Mouse (Mus musculus) cerebellum, adult 11-12 months (tissue): ENCODE data around the gene Zfp747.
"Not testable (repeated sequence)": the region's sequence is repeated elsewhere in the genome, so short reads cannot be mapped to it uniquely, and the experiment has no call there.

Source experiments
- DNase-seq: peaks from one replicate; pipeline ENCODE4 v3.0.0; 2022

Gene Zfp747

DNA sequence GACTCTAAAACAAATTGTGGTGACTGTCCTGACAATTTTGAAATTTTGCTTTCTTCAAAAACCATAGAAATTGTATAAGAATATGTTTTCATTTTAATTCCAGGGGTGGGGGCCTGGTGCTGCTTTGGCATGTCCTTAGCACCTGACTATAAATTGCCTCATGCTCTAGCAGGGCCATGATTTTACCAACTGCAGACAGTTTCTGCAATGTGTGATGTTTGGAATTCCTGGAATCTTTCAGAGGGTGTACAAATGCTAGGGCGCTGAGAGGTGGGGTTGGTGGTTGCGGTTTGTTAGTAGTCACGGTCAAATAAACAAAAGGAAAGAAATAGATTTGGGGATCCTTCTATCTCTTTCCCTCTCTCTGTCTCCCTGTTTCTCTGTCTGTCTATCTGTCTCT is 9.6 kb downstream of the Zfp747 start:
- DNase-seq, result no peak

GRCm38 (mm10) chr7:127364166-127364565 is 11.7 kb downstream of the Zfp747 start:
- peak; percentile 64 for DNase-seq

DNA sequence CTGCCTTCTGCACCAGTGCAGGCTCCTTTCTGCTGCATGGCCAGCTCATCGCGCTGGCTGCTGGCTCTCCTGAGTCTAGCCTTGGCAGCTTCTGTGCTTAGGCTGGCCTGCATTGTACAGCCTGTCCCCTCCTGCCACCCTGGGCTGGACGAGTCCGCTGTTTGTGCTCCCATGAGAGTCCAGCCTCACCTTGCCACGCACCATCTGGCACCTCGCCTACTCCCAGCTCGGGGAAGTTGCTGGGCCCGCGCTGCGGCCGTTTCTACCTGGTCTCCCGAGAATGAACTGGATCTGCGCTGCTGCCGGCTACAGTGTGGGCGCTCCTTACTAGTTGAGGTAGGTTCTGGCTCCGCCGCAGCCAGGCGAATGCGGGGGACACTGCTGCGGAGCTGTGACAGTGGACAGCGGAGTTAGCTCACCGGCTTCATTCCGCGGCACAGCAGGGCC is 12.4 kb downstream of the Zfp747 start:
- peak; percentile 78 for DNase-seq

GRCm38 (mm10) chr7:127362418-127362817 is 13.4 kb downstream of the Zfp747 start:
- DNase-seq, result peak; percentile 40

DNA sequence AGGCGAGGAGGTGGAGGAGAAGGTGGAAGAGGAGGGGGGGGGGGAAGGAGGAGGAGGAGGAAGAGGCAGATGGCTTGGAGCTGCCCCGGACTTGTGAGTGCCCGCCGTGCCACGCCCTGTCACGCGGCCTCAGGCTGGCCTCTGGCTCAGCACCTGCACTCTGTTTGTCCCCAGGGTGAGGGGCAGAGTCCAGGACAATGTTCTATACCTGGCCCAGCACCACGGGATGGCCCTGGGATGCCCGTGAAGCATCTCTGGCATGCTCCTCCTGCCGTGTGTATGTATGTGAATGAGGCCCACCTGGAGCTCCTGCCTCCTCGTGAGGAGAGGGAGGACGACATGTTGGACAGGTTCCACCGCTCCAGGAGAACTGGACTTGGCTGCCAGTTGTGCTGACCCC is 14.4 kb downstream of the Zfp747 start:
- DNase-seq, result peak; percentile 61

DNA sequence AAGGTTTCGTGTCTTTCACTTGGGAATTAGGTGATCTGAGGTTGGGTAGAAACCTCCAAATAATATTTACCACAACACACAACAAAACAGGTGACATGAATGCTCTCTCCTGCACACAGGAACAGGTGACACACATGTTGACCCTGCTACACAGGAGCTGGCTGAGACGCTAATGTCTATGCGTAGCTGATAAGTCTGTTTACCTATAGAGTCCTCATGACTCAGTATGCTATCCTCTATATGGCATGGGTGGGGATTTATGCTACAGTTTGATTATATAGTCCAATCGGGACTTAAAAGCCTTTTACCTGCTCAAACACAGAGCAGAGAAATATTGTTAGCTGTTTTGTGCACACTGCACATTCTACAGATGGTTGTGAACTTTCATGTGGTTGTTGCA is 15.6 kb downstream of the Zfp747 start:
- DNase-seq, result no peak

GRCm38 (mm10) chr7:127358472-127358871 is 17.4 kb downstream of the Zfp747 start:
- DNase-seq, result no peak

GRCm38 (mm10) chr7:127357871-127358270 is 18.0 kb downstream of the Zfp747 start:
- DNase-seq, result no peak

DNA sequence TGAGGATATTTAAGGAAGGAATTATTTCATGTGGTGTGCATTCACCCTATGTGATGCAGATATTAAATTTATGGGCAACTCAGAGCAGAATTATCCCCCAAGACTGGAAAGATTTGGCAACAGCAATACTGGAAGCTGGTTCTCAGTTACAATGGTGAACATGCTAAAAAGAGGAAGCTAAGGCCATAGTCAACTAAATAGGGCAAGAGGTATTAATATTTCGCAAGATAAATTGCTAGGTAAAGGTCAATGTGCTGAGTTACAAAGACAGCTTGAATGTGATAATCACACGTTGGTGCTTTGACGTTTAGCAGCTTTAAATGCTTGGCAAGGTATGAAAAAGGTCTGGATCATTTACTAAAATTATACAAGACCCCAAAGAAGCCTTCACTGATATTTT is 20.1 kb downstream of the Zfp747 start:
- no peak for DNase-seq

- DNase-seq, result no peak
Observed at GRCm38 (mm10) chr7:127351230-127352004, 24.4 kb downstream of the Zfp747 start.

DNA sequence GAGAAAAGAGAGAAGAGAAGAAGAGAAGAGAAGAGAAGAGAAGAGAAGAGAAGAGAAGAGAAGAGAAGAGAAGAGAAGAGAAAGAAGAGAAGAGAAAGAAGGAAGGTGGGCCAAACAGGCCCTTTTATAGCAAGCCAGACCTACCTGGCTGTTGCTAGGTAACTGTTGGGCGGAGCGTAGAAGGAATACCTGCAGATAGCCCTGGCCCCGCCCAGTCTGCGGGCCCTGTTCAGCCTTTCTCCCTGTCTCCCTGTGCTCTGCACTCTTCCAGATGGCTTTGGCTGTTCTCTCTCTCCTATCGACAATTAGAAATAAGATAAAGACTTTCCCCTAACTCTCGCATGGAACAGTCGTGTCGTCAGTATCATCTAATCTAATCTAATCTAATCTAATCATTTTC is 29.2 kb downstream of the Zfp747 start:
- peak; percentile 58 for DNase-seq

- peak; percentile 93 for DNase-seq
Observed at GRCm38 (mm10) chr7:127345512-127346325, 30.1 kb downstream of the Zfp747 start, which contains the start of gene Zfp768. Gene Zfp768 (minus strand): TSS chr7:127345589.

DNA sequence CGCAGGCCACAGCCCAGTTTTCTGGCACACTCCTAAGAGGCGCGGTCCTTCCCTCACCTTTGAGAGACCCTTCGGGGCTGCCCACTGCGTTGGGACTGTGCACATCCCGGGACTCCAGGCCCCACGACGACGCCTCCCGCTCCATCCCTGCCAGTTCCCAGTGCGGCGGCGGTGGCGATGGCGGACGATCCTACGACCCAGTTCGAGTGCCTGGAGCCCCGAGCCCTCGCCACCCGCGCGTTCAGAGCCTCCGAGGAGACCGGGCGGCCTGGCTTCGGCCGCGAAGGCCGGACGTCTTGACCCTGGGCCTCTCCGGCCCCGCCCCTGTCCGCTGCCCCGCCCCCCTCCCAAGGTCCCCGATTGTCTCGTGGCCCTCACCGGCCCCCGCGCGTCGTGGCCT is 30.8 kb downstream of the Zfp747 start:
- DNase-seq, result peak; percentile 75

GRCm38 (mm10) chr7:127344371-127344770 is 31.5 kb downstream of the Zfp747 start:
- DNase-seq, result peak; percentile 39

DNA sequence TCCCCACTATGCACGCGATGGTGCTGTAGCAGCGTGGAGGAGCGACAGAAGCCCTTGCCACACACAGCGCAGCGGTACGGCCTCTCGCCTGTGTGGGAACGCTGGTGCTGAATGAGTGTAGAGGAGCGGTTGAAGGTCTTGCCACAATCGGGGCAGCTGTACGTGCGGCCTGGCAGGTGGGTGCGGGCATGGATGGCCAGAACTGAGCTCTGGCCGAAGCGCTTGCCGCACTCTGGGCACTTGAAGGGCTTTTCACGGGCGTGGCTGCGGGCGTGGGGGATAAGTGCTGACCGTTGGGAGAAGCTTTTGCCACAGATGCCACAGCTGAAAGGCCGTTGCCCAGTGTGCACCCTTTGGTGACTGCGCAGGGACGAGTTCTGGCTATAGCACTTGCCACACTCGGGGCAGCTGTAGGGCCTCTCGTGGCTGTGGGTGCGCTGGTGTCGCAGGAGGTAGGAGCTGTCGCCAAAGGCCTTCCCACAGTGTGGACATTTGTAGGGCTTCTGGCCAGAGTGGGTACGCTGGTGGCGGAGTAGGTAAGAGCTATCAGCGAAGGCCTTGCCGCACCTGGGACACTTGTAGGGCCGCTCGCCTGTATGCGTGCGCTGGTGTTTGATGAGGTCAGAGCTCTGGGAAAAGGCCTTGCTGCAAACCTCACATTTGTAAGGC is 32.4 kb downstream of the Zfp747 start:
- peak; percentile 60 for DNase-seq

DNA sequence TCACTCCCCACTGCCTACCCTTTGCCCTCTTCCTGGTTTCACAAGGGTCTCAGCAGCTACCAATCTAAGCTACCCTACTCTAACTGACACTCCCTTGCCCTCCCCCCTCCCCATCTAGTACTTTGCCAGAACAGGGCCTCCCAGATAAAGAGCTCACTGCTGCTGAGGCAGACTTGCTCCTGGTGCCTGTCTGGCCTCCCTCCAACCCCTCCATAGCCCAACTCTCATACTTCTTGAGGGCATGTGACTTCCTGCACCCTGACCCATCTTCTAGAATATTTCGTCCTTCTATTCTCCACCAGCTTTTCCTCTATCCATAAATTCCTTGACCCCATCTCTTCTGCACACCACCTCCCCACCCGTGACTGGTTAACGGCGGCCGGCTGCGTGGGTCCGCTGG is 33.0 kb downstream of the Zfp747 start:
- peak; percentile 34 for DNase-seq

GRCm38 (mm10) chr7:127342332-127342731 is 33.5 kb downstream of the Zfp747 start:
- DNase-seq, result no peak

DNA sequence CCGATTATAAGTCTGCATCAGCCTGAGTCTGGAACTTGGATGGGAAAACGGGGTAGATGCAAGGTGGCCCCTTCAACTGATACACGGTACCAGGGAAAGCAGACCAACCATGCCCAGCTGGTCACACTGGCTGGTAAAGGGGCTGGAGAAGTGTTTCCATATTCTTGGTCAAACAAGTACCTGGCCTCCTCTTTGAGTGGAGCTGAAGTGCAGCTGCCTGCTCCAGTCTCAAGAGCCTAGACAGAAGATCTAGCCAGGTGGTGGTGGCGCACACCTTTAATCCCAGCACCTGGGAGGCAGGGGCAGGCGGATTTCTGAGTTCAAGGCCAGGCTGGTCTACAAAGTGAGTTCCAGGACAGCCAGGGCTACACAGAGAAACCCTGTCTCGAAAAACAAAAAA is 34.0 kb downstream of the Zfp747 start:
- not testable (repeated sequence) for DNase-seq

DNA sequence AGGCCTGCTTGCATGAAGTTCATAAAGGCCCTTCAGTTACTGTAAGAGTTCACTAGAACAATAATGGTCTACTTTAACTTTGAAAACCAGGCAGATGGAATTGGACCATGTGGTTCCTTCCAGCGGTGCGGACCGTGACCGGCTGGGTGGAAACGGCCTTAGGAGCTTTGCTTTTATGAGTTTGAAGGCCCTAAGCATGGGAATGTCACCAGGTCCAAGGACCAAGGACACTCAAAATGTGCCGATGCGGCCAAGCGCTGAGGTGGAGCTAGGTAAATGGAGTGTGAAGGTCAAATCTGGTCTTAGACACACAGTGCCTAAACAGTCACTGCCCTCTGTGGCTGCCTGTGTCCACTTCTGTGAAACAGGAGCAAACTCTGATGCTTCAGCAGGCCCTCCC is 34.5 kb downstream of the Zfp747 start:
- DNase-seq, result no peak

- no peak for DNase-seq
Observed at GRCm38 (mm10) chr7:127337636-127338035, 38.2 kb downstream of the Zfp747 start.

- DNase-seq, result no peak
Observed at GRCm38 (mm10) chr7:127335604-127336003, 40.2 kb downstream of the Zfp747 start.

DNA sequence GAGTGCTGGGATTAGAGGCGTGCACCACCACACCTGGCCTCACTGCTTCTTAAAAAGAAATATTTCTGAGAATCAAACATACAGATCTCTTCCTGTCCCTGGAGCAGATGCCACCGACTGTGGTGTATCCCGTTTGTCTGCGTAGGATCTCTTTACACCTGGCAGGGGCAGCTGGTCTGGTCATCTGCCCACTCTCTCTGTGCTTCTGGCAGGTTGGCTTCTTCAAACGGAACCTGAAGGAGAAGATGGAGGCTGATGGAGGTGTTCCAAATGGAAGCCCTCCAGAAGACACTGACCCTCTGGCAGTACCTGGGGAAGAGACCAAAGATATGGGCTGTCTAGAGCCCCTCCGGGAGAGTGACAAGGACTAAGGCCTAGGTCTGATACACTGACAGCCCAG is 42.6 kb downstream of the Zfp747 start:
- no peak for DNase-seq

DNA sequence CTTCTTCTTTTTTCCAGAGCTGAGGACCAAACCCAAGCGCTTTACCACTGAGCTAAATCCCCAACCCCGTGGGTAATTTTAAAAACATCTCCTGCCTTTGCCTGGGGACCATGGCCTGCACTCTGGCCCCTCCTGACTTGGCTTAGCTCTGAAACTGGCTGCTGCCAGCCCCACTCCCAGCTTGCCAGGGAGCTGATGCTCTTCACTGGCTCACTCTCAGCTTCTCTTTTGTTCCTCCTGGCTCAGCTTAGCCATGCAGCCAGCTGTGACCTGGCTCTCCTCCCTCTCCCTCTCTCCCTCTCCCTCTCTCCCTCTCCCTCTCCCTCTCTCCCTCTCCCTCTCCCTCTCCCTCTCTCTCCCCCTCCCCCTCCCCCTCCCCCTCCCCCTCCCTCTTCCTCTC is 49.2 kb downstream of the Zfp747 start:
- peak; percentile 36 for DNase-seq
